Mouse (Mus musculus) frontal cortex, postnatal 25 days (tissue): ENCODE results near the gene Aff1.
A peak's percentile ranks its signal among the peaks of the same experiment; 100 is the strongest.

ENCODE experiments used
- DNase-seq, 2 experiments: peaks; one replicate each; pipeline ENCODE4 v3.0.0; 2022; ENCODE audit warnings: low spot score in 2 of 2

Gene Aff1

GRCm38 (mm10) chr5:103772252-103772651 lies 80.1 kb downstream of the Aff1 start:
- DNase-seq, result no peak

- no peak for DNase-seq
These were observed 81.0 kb downstream of the Aff1 start for GRCm38 (mm10) chr5:103773100-103773552.

GRCm38 (mm10) chr5:103774703-103775333 lies 82.6 kb downstream of the Aff1 start:
- no peak for DNase-seq

GRCm38 (mm10) chr5:103775429-103775828 lies 83.3 kb downstream of the Aff1 start:
- no peak for DNase-seq

GRCm38 (mm10) chr5:103776842-103777241 lies 84.7 kb downstream of the Aff1 start:
- DNase-seq, result no peak

GRCm38 (mm10) chr5:103777446-103777845 lies 85.3 kb downstream of the Aff1 start:
- DNase-seq, result no peak

- no peak for DNase-seq
These were observed 86.3 kb downstream of the Aff1 start for GRCm38 (mm10) chr5:103778314-103779117.

- no peak for DNase-seq
These were observed 87.7 kb downstream of the Aff1 start for GRCm38 (mm10) chr5:103779836-103780235.

- DNase-seq, result no peak
These were observed 88.1 kb downstream of the Aff1 start for GRCm38 (mm10) chr5:103780266-103780665.

- DNase-seq, result peak in 1 of 2 experiments; percentile 37
These were observed 88.7 kb downstream of the Aff1 start for GRCm38 (mm10) chr5:103780836-103781235.

- DNase-seq, result no peak
These were observed 91.0 kb downstream of the Aff1 start for GRCm38 (mm10) chr5:103783086-103783668.

GRCm38 (mm10) chr5:103786096-103786495 lies 93.9 kb downstream of the Aff1 start:
- DNase-seq, result no peak

GRCm38 (mm10) chr5:103788476-103788875 lies 96.3 kb downstream of the Aff1 start:
- no peak for DNase-seq

- DNase-seq, result peak in 1 of 2 experiments; percentile 19
These were observed 96.8 kb downstream of the Aff1 start for GRCm38 (mm10) chr5:103788976-103789375.

GRCm38 (mm10) chr5:103789619-103790116 lies 97.5 kb downstream of the Aff1 start:
- DNase-seq, result peak in 1 of 2 experiments; percentile 15

GRCm38 (mm10) chr5:103791741-103792140 lies 99.6 kb downstream of the Aff1 start:
- no peak for DNase-seq

- no peak for DNase-seq
These were observed 102.9 kb downstream of the Aff1 start for GRCm38 (mm10) chr5:103795121-103795520.

GRCm38 (mm10) chr5:103796035-103796434 lies 103.9 kb downstream of the Aff1 start:
- DNase-seq, result no peak

GRCm38 (mm10) chr5:103797774-103798173 lies 105.6 kb downstream of the Aff1 start:
- no peak for DNase-seq

- no peak for DNase-seq
These were observed 107.3 kb downstream of the Aff1 start for GRCm38 (mm10) chr5:103799438-103799837.

- no peak for DNase-seq
These were observed 107.8 kb downstream of the Aff1 start for GRCm38 (mm10) chr5:103800009-103800408.

GRCm38 (mm10) chr5:103803386-103803785 lies 111.2 kb downstream of the Aff1 start:
- DNase-seq, result no peak
